Mouse (Mus musculus): Measurements from ENCODE around the gene Hist1h2ae. TPM values are rescaled to one million over a fixed set of nuclear protein-coding genes. Genes with fewer than 3 reads are reported as not detected.

Gene Hist1h2ae
- polyA plus RNA-seq, 1 experiment from 2014 or later: 198 TPM

DNA sequence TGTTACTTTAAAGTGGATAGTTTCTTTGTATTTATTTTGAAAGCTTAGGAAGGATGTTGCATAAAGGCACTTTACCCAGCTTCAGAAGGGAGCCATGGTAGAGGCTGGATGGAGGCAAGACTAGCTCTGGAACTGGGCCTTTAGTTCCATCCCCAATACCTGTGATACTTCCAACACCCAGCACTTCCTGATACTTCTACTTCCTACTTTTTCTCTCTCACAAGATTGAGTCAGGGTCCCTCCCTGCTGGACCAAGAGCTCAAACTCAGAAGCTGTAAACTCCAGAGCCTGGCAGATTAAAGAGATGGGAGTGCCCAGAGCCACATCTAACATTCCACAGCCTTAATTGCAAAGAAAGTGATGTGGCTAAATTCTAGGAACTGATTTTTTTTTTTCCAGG, 13.3 kb upstream of the Hist1h2ae start:
- peak; percentile 41 for DNase-seq (ENCODE audit: low spot score)

DNA sequence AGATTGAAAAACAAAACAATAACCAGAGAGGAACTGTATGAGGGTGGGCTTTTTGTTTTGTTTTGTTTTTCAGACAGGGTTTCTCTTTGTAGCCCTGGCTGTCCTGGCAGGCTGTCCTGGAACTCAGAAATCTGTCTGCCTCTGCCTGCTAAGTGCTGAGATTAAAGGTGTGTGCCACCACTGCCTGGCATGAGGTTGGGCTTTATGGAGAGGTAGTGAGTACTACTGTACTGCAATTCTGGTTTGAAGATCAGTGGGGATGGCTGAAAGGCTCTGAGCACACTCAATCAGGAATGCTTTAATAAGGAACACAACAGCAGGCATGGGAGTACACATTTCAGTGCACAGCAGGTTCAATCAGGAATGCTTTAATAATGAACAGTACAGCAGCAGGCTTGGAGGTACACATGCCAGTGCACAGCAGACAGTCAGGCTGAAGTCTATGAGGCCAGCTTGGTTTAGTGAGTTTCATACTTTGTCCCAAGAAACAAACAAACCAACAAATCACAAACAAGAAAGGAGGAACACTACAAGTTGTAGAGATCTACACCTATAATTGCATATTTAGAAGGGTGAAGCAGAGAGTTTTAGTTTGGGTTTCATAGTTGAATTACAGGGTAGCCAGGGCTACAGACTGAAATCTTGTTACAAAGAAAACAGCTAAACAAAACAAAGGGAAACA, 12.5 kb upstream of the Hist1h2ae start:
- peak; percentile 19 for DNase-seq (ENCODE audit: low spot score)

DNA sequence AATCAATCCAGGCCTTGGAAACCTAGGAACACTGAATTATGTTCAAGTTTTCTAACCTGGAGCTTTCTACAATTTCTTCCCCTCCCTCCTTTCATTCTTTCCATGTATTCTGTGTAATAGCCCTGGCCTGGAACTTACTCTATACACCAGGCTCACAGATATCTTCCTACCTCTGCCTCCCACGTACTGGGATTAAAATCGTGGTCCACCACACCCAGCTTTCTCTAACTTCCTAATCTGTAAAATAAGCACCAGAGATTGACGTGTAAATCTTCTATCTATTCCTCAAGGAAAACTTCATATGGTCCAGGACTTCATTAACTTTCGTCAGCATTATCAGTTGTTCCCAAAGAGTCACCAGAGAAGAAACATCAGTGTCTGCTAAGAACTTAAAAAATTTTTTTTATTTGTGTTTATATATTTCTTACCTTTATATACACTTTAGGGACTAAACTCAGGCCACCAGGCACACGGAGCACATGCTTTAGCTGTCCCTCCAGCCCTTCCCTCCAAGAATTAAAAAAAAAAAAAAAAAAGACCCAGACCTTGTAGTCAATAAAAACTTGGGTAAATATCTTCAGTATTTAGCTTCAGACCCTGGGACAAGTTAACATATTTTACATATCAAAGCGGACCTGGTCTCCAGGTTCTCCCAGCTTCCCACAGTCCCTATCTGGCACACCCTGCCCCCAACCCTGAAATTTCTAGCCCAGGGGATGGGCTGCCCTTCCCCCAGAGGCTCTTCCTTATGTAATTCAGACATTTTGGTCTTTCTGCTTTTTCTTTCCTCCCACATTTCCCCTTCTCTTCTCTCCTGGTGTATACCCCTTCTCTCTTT, 11.4 kb upstream of the Hist1h2ae start:
- peak; percentile 29 for DNase-seq (ENCODE audit: low spot score)

DNA sequence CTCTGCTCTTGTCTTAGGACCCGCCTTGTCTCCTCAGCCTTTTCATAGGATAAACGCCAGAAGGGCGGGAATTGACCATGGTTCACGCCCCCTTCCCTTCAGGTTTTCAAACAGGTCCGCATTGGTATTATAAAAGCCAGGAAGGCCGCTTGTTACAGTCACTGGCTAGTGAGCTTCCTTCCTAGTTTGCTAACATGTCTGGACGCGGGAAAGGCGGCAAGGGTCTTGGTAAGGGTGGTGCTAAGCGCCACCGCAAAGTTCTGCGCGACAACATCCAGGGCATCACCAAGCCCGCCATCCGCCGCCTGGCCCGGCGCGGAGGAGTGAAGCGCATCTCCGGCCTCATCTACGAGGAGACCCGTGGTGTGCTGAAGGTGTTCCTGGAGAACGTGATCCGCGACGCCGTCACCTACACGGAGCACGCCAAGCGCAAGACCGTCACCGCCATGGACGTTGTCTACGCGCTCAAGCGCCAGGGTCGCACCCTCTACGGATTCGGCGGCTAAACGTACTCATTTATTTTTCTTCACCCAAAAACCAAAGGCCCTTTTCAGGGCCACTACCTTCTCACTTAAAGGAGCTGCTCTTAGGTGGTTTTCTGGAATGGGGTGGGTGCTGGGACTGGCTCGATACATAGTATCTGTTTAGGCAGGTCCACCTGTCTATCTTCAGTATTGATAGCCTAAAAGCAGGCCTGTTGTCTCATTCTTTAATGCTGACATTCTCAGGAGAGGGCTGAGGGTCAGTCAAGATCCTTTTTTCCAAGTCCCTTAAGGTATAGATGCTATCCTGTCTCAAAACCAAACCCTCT, 10.6 kb upstream of the Hist1h2ae start, which contains the start of gene Hist1h4d:
Gene Hist1h4d, plus strand, starts transcription at position 191 of the 811 bp plus-strand sequence.
- DNase-seq (ENCODE audit: low spot score): peak; percentile 98

DNA sequence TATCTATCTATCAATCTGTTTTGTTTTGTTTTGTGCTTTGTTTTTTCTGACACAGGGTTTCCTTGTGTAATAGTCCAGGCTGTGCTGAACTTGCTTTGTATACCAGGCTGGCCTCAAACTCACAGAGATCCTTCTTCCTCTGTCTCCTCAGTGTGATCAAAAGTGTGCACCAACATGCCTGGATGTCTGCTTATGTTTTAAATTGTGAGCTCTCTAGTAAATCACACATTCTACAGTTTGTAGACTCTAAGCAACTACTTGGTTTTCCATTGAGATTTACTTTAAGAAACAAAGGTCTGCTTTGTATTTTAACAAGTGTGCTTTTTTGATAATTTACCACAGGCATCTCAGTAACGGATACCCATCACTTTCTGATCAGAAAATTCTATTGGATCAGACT, 6.8 kb upstream of the Hist1h2ae start:
- DNase-seq (ENCODE audit: low spot score): no peak

DNA sequence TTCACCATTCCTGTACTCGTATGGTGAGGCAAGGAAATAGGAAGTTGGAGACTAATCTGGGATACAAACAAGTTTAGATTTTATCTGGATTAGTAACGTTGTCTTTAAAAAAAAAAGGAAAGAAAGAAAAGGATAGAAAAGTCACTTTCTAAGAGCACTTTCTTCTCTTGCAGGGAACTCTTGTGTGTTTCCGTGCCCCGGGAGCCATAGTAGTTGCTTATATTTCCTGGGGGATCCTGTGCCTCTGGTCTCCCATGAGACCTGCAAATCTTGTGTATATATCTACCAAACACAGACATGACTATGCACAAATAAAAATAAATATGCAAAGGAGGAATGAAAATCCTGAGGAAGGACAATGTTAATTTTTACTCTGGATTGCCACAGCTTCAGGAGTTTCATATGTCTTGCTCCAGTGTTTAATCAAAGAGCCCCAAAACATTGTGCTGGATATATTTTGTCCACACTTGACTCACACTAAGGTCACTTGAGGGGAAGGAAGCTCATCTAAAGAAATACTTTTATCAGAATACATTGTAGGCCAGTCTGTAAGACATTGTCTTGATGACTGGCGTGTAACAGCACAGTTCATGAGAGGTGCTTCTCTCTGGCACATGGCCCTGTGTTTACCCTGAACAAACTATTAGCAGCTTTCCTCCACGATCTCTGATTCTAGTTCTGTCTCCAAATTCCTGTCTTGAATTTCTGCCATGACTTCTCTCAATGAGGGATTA, 6.1 kb upstream of the Hist1h2ae start:
- DNase-seq (ENCODE audit: low spot score): no peak

DNA sequence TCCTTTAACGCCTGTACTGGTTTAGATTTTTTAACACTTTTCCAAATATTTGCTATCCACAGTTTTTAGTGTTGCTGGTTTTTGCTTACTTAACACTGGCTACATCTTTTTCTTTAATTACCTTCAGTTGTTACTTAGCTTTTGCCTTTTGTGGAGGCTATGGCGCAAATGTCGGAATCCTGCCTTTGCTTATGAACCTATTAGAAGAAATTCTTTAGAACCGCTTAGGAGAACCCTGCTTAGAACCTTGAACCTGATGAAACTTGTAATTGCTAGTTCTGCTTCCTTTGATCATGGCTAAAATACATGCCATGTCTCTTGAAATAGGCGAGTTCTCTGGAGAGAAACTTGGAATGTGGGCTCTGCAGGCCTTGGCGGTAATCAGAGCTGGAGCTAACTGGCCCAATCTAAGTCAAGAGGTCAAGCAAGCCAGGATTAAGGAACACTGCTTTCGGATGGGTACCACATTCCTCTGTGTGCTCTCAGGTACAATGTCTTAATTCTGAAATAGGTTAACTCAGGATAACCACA, 5.4 kb upstream of the Hist1h2ae start:
- DNase-seq (ENCODE audit: low spot score): peak; percentile 24

DNA sequence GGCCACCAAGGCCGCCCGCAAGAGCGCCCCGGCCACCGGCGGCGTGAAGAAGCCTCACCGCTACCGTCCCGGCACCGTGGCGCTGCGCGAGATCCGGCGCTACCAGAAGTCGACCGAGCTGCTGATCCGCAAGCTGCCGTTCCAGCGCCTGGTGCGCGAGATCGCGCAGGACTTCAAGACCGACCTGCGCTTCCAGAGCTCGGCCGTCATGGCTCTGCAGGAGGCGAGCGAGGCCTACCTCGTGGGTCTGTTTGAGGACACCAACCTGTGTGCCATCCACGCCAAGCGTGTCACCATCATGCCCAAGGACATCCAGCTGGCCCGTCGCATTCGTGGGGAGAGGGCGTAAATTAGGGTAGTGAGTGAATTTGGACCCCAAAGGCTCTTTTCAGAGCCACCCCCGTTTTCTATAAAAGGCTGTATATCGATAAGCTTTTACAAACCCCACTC, 4.9 kb upstream of the Hist1h2ae start:
- peak; percentile 35 for DNase-seq (ENCODE audit: low spot score)

DNA sequence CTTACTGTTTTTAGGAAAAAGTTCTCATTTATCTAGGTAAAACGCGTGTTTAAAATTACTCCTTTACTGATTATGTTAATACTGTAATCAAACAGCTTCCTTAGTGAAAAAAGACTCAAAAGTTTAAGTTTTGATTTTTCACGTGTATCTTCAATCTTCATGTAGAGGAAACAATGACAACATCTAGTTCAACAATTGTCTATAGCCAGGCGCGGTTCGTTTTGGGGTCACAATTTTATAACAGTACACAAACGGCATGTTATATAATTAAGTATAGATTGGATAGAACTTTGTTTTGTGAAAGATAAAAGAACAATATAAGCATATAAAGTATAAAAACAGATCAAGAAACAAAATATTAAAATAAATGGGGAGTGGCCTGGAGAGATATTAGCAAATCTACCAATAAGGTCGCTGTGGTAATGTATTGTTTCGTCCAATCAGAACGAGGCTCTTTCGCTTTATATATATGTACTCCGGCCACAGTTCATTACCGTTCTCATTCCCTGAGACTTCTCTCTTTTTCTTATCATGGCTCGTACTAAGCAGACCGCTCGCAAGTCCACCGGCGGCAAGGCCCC, 4.3 kb upstream of the Hist1h2ae start, which contains the start of gene Hist1h3d:
Gene Hist1h3d, plus strand, starts transcription at position 493 of the 581 bp plus-strand sequence.
- DNase-seq (ENCODE audit: low spot score): peak; percentile 80

DNA sequence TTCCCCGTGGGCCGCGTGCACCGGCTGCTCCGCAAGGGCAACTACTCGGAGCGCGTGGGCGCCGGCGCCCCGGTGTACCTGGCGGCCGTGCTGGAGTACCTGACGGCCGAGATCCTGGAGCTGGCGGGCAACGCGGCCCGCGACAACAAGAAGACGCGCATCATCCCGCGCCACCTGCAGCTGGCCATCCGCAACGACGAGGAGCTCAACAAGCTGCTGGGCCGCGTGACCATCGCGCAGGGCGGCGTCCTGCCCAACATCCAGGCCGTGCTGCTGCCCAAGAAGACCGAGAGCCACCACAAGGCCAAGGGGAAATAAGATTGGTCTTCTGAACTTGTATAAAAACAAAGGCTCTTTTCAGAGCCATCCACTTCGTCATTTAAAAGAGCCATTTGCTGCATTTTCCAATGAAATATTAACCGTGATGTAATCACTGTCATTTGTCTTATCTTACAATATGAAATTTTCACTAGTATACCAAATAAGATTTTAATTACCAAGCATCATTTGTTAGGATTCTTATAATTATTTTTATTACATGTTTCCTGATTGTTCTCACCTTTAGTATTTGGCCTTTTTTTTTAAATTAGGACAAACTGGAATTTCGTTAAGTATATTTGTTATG, 3.6 kb upstream of the Hist1h2ae start:
- peak; percentile 30 for DNase-seq (ENCODE audit: low spot score)

DNA sequence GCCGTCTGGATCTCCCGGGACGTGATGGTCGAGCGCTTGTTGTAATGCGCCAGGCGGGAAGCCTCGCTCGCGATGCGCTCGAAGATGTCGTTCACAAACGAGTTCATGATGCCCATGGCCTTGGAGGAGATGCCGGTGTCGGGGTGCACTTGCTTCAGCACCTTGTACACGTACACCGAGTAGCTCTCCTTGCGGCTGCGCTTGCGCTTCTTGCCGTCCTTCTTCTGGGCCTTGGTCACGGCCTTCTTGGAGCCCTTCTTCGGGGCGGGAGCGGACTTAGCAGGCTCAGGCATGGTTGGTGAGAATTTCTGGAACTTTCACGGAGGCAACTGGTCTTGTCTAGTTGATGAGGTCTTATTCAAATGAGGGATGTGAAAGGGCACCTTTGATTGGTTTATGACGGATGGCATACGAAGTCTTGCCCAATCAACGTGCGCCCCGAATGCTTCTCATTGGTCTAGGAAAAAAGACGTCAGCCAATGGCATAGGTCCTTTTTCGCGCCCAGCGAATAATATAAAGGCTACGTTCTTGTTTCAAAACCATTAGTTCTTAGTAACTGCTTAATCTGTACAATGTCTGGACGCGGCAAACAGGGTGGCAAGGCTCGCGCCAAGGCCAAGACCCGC, 3.0 kb upstream of the Hist1h2ae start, which contains the start of the genes Hist1h2bf and Hist1h2ad:
Gene Hist1h2bf, minus strand, starts transcription at position 299 of the 627 bp plus-strand sequence.
Gene Hist1h2ad, plus strand, starts transcription at position 484 of the 627 bp plus-strand sequence.
- DNase-seq (ENCODE audit: low spot score): peak; percentile 98

DNA sequence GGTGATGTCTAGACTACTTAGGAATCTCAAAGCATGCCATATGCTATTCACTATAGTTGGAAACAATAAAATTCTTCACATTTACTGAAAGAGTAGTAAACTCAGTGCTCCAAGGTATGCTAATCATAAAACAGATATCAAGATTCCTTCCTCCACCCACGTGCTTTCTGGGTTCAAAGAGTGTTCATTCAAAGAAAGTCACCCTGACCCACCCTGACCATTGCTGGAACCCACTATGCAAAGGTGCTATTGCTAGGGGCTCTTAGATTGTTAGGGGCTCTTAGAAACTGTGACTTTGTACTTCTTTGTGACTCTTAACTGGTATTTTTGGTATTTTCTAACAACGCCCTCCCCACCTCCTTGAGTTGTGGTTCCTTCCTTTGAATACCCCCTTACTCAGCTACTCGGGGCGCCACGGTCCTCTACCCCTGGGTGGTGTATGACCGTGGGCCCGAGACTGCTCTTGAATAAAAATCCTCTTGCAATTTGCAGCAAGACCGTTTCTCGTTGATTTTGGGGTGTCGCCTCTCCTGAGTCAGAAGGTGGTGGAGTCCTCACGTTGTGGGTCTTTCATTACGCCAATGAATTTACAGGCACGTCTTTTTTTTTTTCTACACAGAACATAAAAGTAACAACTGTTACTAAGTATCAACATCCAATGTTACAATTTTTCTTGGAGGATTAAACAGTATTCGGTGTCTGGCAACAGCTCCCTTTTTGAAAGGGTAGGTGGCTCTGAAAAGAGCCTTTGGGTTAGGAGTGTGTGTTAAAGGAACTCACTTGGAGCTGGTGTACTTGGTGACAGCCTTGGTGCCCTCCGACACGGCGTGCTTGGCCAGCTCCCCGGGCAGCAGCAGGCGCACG, 2.2 kb upstream of the Hist1h2ae start:
- DNase-seq (ENCODE audit: low spot score): peak; percentile 51

DNA sequence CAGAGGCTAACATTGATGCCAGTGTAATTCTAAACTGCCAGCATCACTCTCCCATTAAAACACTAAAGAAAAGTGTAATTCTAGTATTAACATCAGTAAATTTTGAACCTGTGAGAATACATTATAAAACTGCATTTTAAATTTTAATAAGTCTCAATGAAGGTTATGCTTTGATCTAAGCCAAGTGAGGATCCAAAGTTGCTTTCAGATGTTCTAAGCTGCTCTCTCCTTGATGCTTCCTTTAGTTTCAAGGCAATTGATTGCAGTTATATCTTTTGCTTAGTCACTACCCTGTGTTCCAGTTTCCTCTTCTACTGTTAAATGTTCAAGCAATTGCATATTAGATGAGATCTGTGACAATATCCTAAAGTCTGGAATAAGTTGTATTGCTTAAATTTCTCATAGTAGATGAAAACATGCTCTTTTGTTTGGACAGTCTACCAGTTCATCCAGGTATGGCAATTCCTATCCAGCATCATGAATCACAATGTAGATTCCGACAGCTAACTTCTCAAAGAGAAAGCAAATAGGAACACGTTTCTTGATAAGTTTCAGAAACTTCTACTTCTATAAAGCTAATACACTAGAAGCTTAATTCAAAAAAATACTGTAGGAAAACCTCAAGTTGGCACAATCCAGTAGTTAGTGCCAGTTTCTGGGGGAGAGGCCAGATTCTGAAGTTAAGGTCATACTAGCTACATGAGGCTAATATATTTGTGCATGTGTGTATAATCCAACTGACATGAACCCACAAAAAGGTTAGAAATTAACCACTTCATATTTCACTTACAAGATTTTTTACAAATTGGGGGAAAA, 1.4 kb upstream of the Hist1h2ae start:
- DNase-seq (ENCODE audit: low spot score): peak; percentile 51

DNA sequence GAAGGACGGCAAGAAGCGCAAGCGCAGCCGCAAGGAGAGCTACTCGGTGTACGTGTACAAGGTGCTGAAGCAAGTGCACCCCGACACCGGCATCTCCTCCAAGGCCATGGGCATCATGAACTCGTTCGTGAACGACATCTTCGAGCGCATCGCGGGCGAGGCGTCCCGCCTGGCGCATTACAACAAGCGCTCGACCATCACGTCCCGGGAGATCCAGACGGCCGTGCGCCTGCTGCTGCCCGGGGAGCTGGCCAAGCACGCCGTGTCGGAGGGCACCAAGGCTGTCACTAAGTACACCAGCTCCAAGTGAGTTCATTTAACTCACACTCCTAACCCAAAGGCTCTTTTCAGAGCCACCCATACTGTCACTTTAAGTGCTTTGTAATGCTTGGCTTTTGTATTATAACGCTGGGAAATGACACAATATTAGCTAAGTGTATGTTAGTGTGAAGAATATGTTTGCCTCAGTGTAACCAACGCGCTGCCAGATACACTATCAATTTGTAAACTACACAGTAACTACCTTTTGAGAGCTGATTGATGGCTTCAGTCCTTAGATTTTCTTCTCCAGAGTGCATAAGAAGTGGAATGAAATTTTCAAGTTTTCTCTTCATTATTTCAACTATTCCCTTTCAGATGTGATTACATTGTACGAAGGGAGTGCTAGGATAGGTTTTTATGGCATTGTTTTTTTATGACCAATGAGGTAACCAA, 641 bp upstream of the Hist1h2ae start:
- peak; percentile 56 for DNase-seq (ENCODE audit: low spot score)

DNA sequence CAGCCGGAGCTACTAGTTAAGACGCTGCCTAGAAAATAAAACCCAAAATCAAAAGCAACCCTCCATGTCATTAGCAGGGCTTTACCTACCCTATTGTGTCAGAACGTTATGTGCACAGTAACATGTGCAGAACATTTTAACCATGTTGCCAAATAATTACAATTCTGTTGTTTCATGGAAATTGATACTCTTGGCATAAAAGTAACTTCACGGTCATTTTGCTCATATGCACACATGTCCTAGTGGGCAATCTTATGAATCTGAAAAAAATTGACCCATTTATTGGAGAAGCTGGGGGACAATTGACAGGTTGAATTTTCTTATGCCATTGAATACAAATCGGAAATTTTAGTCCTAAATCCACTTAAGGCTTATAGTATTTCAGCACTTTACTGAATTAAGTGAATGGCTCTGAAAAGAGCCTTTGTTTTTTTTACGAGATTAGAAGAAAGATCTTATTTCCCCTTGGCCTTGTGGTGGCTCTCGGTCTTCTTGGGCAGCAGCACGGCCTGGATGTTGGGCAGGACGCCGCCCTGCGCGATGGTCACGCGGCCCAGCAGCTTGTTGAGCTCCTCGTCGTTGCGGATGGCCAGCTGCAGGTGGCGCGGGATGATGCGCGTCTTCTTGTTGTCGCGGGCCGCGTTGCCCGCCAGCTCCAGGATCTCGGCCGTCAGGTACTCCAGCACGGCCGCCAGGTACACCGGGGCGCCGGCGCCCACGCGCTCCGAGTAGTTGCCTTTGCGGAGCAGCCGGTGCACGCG, 579 bp downstream of the Hist1h2ae start:
- peak; percentile 44 for DNase-seq (ENCODE audit: low spot score)

DNA sequence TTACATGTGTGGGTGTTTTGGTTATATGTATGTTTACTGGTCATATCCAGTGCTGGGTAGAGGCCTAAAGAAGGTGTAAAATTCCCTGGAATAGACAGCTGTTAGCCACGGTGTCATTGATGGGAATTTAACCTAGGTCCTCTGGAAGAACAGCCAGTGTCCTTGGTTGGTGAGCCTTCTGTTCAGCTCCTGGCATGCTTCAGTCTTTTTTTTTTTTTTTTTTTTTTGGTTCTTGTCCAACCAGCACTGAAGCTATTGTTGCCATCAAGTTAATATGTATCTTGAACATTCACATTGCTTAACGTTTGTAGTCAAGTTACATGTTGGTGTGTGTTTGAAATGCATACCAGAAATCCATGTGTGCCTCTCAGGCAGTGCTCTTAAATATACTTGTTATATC, 6.5 kb downstream of the Hist1h2ae start:
- no peak for DNase-seq (ENCODE audit: low spot score)

Measured in thymus, postnatal 0 days (tissue).